Mouse (Mus musculus) liver, embryonic 12.5 days (tissue): ENCODE data around the gene Nfia. TPM values are rescaled to one million over a fixed set of nuclear protein-coding genes. Genes with fewer than 3 reads are reported as not detected.

Experiments used
- ATAC-seq: fragments of 200-750 bp; cut with Nextera tagmentation; 2 replicates; pipeline ENCODE4 v1.8.0; 2017; ENCODE audit warnings: moderate number of reproducible peaks, mild to moderate bottlenecking, moderate library complexity
- H3K27ac ChIP-seq: fragments of 300-500 bp; sonication (generic); 2 replicates; pipeline ENCODE4 v1.5.1; 2016; ENCODE audit warnings: mild to moderate bottlenecking
- H3K27me3 ChIP-seq: fragments of 300-500 bp; sonication (generic); replicated peaks from 2 replicates; pipeline ENCODE4 v1.6.1; 2016; ENCODE audit warnings: mild to moderate bottlenecking, moderate library complexity
- H3K36me3 ChIP-seq: fragments of 300-500 bp; sonication (generic); 2 replicates; pipeline ENCODE4 v1.6.1; 2016; ENCODE audit warnings: mild to moderate bottlenecking, moderate library complexity
- H3K4me1 ChIP-seq: fragments of 300-500 bp; sonication (generic); 2 replicates; pipeline ENCODE4 v1.6.1; 2016
- H3K4me2 ChIP-seq: fragments of 300-500 bp; sonication (generic); 2 replicates; pipeline ENCODE4 v1.6.1; 2016; ENCODE audit warnings: mild to moderate bottlenecking, moderate library complexity
- H3K4me3 ChIP-seq: fragments of 300-500 bp; sonication (generic); 2 replicates; pipeline ENCODE4 v1.5.1; 2016; ENCODE audit warnings: mild to moderate bottlenecking, moderate library complexity
- H3K9ac ChIP-seq: fragments of 300-500 bp; sonication (generic); 2 replicates; pipeline ENCODE4 v1.6.1; 2016; ENCODE audit warnings: mild to moderate bottlenecking, moderate library complexity
- H3K9me3 ChIP-seq: fragments of 300-500 bp; sonication (generic); replicated peaks from 2 replicates; pipeline ENCODE4 v1.6.1; 2016; ENCODE audit warnings: mild to moderate bottlenecking, moderate library complexity
- WGBS: fragments of 180-500 bp; shearing (Covaris S2); methylation state at CpG from one replicate; pipeline ENCODE4 v1.1.7; 2016; ENCODE audit not compliant: insufficient replicate concordance; 5-methylcytosine and 5-hydroxymethylcytosine counted together
- polyA plus RNA-seq: library from polyadenylated mRNA; unstranded; fragments of >200 nt; fragmentation: Nextera tagmentation; extraction: Ambion mirVana; gene quantifications from 2 replicates; pipeline ENCODE4 v1.2.1, GENCODE M21; 2016

Gene Nfia
- polyA plus RNA-seq, 1 experiment from 2014 or later: 3.8 TPM

DNA sequence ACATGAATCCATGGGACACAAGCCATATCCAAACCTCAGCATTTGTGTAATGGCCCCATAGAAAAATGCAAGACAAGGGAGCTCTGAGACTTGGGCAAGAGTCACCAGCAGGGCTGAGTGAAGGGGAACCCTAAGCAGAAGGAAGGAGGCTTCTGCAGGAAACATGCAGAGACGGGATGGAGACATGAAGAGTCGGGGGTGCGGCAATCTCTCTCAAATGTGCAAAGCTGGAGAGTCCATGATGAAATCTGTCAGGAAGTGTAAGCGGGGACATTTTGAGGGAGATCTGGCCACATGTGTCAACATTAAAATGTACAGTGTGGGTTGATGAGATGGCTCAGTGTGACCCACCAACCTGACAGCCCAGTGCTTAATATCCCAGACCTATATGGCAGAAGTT lies 361.5 kb downstream of the Nfia start:
- no peak overlapping the region for H3K27ac ChIP-seq
- H3K9ac ChIP-seq: no peak overlapping the region
- H3K4me3 ChIP-seq: no peak overlapping the region
- no peak overlapping the region for H3K4me2 ChIP-seq
- no peak for ATAC-seq
- H3K36me3 ChIP-seq: no peaks in the 10 kb centered on the region
- H3K27me3 ChIP-seq: no peaks in the 10 kb centered on the region
- 73% methylated on average over 4 of the region's 4 CpGs for WGBS
- H3K4me1 ChIP-seq: no peaks in the 10 kb centered on the region
- H3K9me3 ChIP-seq: no peaks in the 10 kb centered on the region

DNA sequence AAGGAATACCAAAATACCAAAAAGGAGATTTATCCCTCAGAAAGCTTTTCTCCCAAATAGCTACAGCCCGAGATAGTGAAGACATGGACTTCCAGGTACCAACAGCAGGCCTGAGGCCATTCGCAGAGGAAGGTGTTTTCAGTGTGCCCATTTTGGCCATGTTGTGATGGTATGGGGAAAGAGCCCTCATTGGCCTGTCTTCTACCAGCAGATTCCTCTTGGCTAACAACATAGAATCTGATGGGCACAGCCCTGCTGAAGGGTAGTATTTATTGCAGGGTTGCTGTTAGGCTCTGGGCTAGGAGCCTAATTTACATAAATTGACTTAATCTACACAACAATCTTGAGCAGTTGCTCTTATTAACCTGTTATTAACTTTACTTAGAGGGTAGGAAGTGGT lies 363.5 kb downstream of the Nfia start:
- no peak overlapping the region for H3K9ac ChIP-seq
- no peak overlapping the region for H3K27ac ChIP-seq
- H3K27me3 ChIP-seq: no peaks in the 10 kb centered on the region
- no peak overlapping the region for H3K4me3 ChIP-seq
- H3K4me2 ChIP-seq: no peak overlapping the region
- ATAC-seq: no peak
- no peaks in the 10 kb centered on the region for H3K36me3 ChIP-seq
- WGBS: 71% methylated on average over 2 of the region's 2 CpGs
- H3K9me3 ChIP-seq: no peaks in the 10 kb centered on the region
- no peaks in the 10 kb centered on the region for H3K4me1 ChIP-seq

DNA sequence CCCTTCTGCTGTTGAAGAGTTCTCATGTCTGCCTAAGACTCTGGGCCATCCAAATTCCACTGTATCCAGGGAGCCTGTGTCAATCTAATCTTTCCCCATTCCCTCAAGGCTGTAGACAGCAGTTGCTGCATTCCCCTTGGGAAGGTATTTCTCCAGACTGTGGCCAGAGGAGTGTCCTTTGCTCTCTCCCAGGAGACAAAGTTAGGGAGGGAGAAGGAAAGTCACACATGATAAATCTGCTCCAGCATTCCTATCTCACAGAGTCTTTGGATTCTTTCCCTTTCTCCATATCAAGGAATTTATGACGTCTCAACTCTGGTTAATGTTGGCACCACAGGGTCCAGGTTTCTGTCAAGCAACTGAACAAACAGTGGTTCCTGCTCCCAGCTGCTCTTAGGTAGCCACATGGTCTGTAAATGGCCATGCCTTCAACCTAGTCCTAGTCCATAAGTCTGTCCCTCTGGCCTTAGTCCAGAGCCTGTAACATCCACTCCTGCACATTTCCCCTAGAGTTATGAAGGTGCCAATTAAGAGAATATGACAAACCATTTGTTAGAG lies 370.4 kb downstream of the Nfia start:
- no peaks in the 10 kb centered on the region for H3K9me3 ChIP-seq
- no peaks in the 10 kb centered on the region for H3K36me3 ChIP-seq
- ATAC-seq: no peak
- no peak overlapping the region for H3K27ac ChIP-seq
- H3K4me3 ChIP-seq: no peak overlapping the region
- WGBS: 59% methylated on average over 1 of the region's 1 CpGs
- no peaks in the 10 kb centered on the region for H3K4me1 ChIP-seq
- no peaks in the 10 kb centered on the region for H3K27me3 ChIP-seq
- no peak overlapping the region for H3K4me2 ChIP-seq
- no peak overlapping the region for H3K9ac ChIP-seq

DNA sequence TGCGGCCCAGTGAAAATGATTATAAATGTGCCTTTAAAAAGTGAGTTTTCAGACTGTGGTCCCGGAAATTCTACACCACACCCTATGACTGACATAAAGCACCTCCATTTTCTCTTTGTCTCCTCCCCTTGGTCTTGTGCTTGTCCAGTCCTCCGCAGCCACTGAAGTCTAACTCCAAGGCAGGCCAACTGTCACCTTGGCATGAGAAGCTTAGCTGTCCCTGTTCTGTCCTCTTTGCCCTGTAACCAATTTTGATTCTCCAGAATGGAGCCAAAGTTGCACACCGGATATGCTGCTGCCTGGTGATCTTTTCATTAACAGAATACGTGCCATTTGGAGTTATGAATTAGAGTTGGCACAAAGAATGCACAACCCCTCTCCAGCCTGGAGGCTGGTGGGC lies 378.0 kb downstream of the Nfia start:
- Histone ChIP-seq H3K4me1 (no peaks in the 10 kb centered on the region), H3K4me2 (no peak overlapping the region), H3K27ac (no peak overlapping the region), H3K9ac (no peak overlapping the region), H3K36me3 (no peaks in the 10 kb centered on the region), H3K4me3 (no peak overlapping the region), H3K27me3 (no peaks in the 10 kb centered on the region), H3K9me3 (no peaks in the 10 kb centered on the region)
- WGBS: 76% methylated on average over 5 of the region's 5 CpGs
- ATAC-seq: no peak

DNA sequence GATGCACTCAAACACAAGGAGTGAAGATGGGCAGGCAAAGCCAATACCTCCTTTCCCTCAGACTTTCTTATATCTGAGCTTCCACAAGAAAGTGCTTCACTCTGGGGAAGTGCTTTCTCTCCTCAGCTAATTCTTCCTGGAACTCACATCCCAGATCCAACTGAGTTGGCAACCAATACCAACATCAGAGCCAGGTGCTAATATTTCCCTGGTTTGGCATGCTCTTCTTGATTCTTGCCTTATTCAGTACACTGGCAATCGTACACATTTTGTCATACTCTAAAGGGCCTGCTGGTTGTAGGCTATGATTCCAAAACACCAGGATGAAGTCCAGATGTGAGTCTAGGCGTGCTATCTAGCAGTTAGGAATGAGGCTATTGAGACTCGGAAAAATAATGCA lies 385.4 kb downstream of the Nfia start:
- no peaks in the 10 kb centered on the region for H3K4me1 ChIP-seq
- WGBS: 67% methylated on average over 3 of the region's 3 CpGs
- no peaks in the 10 kb centered on the region for H3K36me3 ChIP-seq
- no peak overlapping the region for H3K4me3 ChIP-seq
- no peaks in the 10 kb centered on the region for H3K9me3 ChIP-seq
- no peak overlapping the region for H3K27ac ChIP-seq
- no peak for ATAC-seq
- no peak overlapping the region for H3K4me2 ChIP-seq
- H3K27me3 ChIP-seq: no peaks in the 10 kb centered on the region
- no peak overlapping the region for H3K9ac ChIP-seq

DNA sequence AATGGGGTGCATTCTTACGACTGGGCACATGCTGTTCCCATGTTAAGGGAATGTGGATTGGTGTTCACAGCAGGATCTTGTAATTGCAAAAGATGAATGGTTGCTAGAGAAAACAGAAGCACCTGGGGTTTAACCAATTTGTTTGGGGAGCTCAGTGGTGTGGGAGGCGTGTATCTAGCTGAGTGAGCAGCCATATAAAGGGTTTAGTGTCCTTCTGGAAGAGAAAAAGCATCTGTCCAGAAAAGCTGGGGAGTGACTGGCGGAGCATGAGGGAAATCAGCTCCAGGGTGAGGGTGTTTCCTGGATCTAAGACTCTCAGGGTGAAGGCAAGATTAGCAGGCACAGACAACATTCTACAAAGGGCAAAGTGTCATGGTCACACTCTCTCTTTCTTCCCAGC lies 393.8 kb downstream of the Nfia start:
- H3K9ac ChIP-seq: no peak overlapping the region
- no peak overlapping the region for H3K4me3 ChIP-seq
- H3K27ac ChIP-seq: no peak overlapping the region
- no peaks in the 10 kb centered on the region for H3K9me3 ChIP-seq
- no peak overlapping the region for H3K4me2 ChIP-seq
- no peaks in the 10 kb centered on the region for H3K36me3 ChIP-seq
- 60% methylated on average over 3 of the region's 3 CpGs for WGBS
- H3K27me3 ChIP-seq: no peaks in the 10 kb centered on the region
- no peaks in the 10 kb centered on the region for H3K4me1 ChIP-seq
- ATAC-seq: no peak

Other genes with a start within 250 kb of the Nfia start
- gene E130114P18Rik, start 5.3 kb downstream of the Nfia start, polyA plus RNA-seq: 0.23 TPM in 1 of 2 replicates, not detected in the other